Mouse (Mus musculus) spleen, adult 18-20 months (tissue): ENCODE data around the gene Gm20388.

Experiments
- DNase-seq, 2 experiments: peaks; one replicate each; pipeline ENCODE4 v3.0.0; 2022; ENCODE audit warnings: mixed read lengths in 2 of 2

Gm20388 gene

DNA sequence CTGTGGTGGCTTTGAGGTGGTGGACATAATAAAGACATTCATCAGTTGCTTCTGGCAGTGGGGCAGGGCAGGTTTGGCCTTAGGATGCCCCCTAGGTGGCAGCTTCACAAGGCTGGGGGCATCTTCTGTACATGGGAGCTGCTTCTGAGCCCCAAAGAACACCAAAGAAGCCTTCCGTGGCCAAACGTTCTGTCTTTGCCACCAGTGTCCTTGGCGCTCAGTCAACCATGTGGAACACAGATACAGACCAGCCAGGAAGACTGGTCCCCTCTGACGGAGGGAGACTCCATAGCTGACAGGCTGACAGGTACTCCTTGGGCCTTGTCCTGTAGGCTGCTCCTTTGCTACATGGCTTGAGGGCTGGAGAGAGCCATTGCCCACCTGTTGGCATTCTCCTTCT is 362.8 kb downstream of the Gm20388 start:
- DNase-seq = no peak

DNA sequence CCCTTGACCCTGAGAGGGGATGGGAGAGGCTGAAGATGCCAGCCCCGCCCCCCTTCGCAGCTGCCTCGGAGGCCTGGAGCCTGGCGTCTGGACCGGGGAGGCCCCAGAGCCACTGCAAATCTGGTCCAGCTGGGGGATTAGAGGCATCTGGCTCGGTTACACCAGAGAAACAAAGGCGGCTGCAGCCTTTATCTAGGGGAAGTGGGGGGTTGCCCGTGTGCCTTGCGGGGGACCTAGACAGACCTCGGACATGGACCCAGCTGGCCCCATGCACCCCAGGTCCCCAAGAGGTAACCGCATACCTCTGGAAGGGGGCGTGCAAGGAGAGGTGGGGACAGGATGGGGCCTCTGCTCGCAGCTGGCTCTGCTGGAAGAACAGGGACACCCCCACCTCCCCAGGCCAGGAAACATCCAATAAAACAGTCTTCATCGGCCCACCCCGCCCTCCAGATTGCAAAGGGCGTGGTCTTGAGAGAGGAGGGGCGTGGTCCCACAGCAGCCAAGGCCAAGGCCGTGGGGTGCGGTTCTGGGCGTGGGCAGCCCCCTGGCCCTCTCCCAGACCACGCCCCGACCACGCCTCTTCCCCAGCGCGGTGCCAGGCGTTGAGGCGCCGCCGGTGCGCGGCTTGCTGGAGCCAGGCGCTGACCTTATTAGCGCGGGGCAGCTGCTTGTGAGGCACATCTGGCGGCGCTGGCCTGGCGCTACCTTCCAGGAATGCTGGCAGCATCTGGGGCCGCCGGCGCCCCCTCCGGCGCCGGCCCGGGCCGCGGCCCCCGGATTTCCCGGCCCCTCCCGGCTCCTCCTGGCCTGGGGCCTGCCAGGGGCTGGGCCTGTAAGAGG is 365.6 kb downstream of the Gm20388 start:
- DNase-seq = peak; percentile 70 to 75

DNA sequence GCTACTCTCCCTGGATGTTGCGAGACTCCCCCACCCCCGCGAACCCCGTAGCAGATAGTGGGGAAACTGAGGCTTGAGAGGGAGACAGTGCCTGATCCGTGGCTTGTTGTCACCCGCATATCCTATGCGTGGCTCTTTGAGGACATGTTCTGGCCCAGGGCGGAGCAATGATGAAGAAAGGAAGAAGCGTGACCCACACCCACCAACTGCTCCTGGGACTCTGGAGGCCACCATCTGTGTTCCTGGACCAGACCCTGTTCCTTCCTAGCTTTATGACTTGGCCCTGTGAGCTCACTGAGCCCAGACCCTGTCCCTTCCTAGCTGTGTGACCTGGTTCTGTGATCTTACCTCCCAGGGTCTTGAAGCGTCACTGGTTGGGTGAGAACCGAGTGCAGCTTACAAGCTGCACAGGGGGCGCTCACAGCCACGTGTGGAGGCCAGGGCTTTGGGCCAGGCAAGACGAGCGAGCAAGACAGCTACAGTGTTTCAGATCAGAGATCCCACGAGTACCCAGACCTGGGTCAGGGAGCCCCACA is 366.3 kb downstream of the Gm20388 start:
- DNase-seq = peak in 1 of 2 experiments; percentile 26

DNA sequence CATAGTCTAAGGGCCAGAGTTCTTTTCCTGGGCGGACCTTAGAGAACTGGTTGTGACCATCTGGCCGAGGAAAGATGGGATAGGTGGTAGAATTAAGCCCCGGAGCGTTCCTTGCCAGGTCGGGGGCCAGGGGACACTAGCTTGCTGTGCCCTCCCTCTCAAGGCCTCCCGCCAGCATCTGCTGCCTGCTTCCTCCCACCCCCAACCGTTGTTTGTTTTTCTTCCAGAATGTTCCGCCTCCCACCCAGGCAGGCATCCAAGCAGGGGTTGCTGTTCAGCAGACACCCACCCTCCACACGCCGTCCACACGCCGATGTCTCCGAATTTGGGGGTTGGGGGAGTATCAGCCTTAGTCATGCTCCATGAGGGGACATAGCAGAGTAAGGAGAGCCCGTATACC is 367.4 kb downstream of the Gm20388 start:
- DNase-seq = no peak

DNA sequence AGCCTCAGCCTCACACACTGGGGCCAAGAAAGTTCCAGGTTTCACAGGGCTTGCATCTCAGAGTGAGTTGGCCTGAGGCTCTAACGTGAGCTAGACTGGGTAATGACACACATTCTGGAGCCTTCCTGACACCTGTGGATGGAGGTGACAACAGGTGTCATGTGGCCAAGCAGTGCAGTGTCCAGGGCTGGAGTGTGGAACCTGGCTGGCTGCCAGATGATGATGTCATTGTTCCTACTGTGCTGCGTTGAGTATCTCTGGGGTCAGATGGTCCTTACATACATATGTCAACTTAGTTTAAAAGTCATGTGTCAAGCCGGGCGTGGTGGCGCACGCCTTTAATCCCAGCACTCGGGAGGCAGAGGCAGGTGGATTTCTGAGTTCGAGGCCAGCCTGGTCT is 368.8 kb downstream of the Gm20388 start:
- no peak for DNase-seq

DNA sequence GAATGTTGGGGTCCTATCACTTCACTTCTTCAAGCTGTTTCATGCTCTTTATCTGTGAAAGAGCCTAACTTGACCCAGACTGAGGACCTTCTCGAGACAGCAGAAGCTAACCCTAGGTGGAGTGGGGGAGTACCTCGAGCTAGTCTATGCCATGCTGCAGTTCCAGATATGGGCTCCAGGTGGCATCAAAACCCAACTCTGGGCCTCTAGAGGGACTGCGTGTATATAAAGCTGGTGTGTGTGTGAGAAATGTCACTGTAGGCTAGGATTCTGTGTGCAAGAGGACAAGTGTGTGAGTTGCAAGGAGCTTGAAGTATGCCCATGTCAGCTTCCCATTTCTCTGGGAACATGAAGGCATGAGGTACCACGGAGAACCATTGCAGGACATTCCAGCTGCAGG is 370.8 kb downstream of the Gm20388 start:
- peak; percentile 33 to 61 for DNase-seq

DNA sequence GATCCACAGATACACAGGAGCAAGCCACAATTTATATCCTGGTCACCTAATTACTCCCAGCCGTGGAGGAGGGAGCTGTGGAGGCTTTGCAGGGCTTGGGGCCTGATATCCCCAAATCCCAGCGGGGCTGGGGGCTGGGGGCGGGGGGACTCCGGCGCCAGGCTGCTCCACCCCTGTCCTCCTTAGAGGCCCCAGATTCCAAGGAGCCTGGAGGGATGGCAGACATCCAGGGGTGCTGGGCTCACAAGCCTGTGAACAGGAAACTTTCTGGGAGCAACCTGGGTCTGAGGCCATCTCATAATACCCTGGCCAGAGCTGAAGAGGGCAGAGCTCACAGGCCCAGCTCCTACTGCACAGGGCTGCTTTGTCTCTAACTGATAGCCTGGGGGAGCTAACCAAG is 371.8 kb downstream of the Gm20388 start:
- no peak for DNase-seq

DNA sequence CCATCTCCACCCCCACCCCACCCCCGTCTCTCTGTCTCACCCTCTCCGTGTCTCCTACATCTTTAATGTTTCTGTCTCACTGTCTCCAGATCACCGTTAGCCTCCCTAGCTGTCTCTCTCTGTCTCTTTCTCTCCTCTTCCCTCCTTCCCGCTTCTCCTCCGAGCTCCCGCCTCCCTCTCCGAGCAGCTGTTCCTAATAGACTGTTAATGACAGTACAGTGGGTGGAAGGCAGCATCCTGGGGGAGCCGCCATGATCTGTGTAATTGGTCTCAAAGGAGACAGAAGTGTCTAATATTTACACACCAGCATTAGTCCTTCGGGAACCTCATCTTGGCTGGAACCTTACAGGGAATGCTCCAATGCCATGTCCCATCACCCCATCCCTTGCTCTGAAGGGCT is 373.6 kb downstream of the Gm20388 start:
- no peak for DNase-seq

DNA sequence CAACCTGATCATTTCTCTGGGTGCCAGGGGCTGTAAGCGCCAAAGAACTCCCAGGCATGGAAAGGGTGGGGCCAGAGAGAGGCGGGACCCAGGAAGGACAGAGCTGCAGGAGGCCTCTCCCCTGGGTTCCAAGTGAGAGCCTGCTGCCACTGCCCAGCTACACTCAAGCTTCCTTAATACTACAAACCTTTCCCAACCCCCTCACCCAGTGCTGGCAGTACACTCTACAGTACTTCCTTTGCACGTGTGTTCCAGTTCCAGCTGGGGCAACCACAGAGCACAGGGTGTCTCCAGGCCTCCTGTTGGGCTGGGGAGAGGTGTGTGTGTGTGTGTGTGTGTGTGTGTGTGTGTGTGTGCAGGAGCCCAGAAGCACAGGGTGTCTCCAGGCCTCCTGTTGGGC is 374.4 kb downstream of the Gm20388 start:
- DNase-seq = no peak

DNA sequence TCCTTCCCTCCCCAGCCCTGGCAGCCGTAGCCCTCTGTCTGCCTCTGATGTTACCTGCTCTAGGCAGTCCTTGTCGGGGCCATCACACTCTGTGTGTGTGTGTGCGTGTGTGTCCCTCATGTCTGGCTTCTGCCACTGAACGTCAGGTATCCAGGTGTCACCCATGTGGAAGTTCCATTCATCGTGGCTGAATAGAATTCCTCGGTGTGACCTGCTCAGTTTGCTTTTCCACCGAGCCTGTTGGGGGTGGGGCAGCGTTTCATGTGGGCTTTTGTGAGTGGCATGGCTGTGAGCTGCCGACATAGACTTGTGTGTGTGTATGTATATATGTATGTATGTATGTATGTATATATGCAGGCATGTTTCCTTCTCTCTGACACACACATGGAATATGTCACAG is 375.2 kb downstream of the Gm20388 start:
- DNase-seq = no peak

DNA sequence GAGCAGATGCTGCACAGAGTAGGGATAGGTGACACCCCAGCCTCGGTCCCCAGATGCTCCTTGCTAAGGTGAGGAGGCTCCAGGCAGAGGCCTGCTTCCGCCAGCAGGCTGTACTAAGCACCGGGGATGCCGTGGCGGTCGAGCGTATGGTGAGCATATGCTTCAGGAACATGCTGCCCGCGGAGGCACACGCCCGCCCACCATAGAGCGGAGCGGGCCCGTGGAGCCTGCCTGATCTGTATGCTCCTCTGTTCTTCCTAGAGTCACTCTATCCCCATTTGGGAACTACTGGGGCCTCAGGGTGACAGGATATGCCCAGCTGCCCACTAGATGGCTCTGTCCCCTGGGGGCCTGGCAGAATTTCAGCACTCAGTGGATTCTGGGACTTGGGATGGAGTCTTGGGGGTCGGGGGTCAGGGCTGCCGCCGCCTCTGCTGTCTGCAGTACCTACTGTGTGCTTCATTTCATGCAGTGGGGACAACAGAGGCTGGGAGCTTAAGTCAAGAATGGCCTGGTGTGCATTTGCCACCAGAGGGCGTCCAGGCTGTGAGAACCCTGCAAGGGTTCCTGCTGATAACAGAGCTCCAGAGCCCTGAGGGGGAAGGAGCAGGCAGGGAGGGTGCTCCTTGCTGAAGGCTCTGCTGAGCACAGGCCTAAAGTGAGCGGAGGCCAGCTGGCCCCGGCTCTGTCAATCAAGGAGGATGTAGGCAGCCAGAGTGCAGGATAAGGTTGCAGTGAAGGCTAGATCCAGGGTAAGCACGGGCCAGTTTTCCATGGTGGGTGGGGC is 377.7 kb downstream of the Gm20388 start:
- peak in 1 of 2 experiments; percentile 41 for DNase-seq

DNA sequence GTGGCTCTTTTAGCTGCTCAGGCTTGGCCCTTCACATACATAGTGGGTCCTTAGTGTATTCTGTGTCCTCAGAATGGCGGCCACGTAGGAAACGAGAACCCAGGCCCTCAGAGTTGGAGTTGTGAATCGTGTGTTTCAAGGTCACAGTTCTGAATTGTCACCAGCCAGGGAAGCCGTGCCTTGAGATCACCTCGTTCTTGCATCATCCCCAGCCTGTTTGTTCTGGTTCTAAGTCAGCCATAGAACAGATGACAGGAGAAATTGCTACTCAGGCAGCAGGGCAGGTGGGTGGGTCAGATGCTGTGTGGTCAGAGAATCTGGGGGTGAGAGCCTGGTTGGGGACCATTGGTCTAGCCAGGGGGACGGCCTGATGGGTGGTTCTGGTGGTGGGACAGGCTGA is 378.6 kb downstream of the Gm20388 start:
- no peak for DNase-seq

DNA sequence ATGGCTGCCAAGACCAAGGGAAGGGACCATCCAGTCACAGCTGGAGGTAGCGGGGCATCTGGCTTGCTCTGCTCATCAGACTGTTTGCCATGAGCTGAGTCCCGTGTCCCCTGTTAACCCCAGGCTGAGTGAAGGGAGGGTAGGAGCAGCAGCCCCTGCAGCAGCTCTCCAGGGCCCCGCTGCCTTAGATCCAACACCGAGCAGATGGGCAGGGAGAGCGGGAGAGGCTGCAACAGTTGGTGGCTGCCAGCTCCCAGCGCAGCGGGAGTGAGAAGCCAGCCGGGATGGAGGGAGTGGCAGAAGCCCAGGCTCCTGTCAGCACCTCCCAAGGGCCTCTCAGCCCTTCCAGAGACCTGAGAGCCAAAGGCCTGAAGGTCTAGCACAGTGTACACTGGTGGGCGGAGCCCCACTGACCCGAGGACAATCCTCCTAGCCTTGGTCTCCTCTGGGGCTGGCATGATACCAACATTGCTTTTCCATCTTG is 379.1 kb downstream of the Gm20388 start:
- DNase-seq = no peak

DNA sequence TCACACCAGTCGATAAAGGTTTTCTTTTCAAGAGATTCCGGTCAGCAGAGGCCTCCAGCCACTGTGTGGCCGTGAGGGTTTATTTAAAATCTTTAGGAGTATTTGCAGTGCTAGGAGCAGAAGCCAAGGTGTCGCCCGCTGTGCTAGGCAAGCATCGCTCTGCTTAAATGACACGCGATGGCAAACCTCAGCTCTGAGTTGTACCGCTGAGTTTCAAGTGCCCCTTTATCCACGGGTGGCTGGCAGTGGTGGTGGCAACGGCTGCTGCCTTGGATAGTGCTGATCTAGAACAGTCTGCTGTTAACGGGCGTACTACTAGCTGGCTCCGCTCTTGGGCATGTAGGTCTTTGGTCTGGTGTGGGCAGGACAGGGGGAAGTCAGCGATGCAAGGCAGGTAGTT is 380.0 kb downstream of the Gm20388 start:
- DNase-seq = no peak

DNA sequence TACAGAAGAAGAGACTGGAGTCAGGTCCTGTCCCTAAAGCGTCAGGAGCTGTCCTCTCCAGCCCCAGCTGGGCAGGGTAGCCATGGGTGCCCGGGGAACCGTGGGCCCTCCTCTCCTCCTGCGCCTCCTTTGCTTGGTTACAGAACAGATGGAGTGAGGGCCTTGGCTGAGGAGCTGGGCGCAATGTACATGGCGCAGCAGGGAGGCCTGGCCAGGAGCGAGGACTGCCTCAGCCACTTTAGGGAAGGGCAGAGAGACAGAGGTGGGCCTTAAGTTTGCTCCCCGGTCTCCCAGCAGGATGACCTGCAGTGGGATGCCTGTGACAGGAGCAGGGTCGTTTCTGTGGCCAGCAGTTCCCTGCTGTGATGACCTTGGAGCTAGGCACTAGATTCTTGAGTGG is 381.0 kb downstream of the Gm20388 start:
- no peak for DNase-seq

DNA sequence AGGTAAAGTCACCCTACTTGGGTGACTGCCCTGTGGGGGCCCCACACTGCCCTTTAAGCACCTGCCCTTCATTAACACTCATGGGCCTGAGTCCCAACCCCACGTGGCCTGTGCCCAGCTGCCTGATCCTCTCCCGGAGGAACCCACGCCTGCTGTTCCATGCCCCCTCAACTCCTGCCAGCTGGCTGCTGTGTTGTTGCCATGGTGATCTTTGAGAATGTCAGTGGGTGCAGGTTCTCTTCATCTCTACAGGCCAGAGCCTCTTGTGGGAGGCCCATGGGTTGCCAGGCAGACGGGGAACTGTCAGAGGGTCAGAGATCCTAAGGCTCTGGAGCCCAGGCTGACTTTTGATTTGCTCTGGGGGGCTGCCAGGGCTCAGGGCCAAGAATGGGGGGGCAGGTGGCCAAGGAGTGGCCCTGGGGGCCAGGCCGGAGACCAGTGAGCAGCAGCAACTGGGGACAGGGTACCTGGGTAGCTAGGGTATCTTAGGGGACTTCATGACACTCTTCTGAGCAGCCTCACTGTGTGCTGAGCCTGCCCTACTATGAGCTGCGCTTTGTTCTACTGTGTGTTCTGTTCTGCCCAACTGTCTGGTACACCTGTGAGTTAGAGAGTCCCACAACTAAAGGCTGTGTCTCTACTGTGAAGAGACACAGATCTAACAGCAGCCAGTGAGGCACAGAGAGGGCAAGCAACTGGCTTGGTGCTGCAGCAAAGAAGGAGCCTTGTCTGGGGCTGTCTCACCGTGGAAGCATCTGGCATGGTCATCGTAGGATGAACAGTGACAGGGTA is 381.9 kb downstream of the Gm20388 start:
- no peak for DNase-seq

DNA sequence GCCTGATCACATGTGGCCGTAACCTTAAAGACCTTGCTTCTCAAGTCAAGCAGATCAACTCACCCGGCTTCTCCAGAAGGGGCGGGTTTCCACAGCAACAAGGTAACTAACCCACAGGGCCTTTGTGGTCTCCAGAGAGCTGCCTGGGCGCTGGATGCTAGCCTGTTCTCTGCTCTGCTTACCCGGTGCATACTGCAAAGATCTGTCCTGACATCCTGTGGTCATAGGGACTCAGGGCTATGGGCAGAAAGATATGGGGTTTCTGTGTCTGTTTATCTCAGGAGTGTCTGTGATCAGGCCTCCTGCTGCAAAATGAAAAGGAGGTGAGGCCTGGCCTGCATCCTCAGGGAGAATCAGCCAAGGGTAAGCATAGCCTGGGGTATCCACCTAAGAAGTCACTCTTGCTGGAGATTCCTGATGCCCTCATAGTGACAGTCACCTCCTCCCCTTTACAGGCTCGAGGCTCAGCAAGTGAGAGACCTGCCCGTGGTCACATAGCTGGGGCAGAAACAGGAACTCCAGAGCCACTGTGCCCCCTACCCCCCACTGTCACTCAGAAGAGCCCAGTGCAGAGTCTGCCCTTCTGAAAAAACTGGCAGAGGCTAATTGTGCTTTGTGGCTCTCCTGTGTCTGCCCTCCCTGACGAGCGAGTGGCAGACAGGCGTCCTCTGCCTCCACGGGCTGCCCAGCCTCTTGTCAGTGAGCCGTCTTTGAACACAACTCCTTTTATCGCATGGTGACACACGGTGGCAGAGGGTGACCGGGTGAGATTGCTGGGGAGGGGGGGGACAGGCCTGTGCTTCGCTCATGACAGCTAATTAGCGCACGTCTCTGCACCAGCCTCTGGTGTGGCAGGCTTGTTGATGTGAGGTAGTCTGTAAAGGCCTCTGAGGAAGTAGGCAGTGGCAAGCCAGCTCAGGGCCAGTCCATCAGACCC is 383.0 kb downstream of the Gm20388 start:
- no peak for DNase-seq

DNA sequence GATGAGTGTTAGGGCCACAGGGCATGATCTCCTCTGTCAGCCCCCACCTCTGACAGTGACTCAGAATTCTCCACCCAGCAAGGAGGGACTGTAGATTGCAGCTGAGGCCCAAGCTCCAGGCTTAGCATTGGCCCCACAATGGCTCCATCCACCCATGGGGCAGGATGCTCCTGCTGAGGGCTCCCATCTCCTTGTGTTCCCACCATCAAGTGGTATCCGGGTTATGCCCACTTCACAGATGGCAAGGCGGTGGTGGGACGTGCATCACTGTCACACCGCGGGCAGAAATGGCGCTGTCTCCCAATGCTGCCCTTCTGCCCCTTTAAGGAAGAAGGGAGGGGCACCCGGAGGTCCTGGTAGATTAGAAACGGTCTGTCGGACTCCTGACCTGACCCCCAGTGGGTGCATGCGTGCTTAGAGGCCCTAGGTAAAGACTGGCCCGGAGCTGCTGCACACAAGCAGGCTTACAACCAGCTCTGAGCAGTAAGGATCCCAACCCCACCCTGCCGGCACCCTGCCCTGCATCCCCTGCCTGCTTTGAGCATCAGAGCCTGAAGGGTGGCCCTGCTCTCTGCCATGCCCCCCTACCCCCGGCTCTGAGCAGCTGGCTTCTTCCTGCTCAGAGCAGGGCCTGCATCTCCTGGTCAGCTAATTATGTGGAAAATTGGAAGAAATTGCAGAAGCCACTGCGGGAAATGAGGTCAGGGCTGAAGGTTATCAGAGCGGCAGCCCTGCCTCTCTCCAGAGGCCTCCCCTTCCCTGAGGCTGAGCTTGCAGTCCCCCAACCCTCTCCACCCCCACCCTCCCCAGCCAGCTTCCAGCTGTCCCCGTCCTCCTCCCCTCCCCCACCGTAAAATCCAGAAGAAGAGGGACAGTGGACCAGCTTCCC is 384.6 kb downstream of the Gm20388 start:
- DNase-seq = no peak

DNA sequence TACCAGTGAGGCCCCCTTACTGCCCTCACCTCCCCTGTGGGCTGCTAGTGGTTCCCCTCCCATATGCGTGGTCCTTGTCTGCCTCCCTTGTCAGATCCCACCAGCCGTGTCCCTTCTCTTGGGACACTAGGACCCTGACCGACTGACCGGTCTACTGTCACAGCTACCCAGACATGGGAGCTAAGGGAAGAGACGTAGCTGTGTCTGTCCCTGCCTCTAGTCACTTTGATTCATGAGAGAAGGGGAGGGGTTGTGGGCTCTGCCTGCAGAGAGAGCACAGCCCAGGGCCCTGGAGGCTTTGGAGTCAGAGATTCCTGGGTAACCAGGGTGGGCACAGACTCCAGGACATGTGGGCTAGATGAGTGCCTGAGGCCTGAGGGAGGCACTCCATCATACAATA is 386.4 kb downstream of the Gm20388 start:
- DNase-seq = no peak
